Mouse (Mus musculus): ENCODE results near the gene Anxa2. TPM values are rescaled to one million over a fixed set of nuclear protein-coding genes. Genes with fewer than 3 reads are reported as not detected.

Gene Anxa2
- total RNA-seq (2023), result 100 to 1,000 TPM; 590 to 630 TPM

DNA sequence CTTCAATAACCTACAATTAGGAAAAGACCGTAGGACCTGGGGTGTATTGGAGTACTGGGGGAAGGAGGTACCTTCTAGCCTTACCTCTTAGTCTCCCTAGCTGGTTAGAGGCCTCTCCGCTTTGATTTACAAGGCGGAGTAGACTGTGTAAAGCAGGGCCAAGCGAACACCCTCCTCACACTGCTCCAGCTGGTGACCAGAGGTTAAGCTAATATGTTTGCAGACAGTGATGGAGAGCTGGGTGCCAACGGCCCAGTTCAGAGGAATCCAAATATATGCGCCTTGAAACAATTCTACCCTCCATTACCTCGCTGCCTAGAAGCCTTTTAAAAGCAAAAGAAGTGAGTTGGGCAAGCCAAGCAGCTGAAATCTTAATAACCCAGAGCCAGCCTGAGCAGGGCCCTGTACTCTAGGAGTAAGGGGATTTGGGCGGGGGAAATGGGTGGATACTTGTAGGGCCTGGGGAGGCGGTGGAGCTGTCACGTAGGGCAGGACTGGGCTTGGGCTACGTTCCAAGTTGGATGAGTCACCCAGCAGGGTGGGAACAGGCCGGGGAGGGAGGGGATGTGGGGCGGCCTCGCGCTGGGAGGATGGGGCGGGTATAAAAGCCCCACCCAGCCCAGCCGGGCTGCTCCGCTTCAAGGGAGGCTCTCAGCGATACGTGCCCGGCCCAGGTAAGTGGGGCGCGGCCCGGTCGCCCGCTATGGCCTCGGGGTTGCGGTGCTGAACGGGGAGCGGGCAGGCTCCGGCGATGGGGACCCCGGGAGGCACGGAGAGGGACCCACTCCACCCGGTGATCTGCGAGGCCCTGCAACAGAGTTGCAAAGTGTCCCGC, at the start of gene Anxa2:
Gene Anxa2 (plus strand): TSS at position 555 of the 835 bp plus-strand sequence.

Other genes starting within 250 kb of the Anxa2 start
- 10 to 100 TPM in 1 of 2 experiments, 1 to 10 TPM in 1; 8.5 to 11.2 TPM for gene Ice2, start 55.7 kb upstream of the Anxa2 start, total RNA-seq (2023)